Mouse (Mus musculus): ENCODE measurements around the gene Macf1.
"Not testable (repeated sequence)": the region's sequence is repeated elsewhere in the genome, so short reads cannot be mapped to it uniquely, and the experiment has no call there.

DNA sequence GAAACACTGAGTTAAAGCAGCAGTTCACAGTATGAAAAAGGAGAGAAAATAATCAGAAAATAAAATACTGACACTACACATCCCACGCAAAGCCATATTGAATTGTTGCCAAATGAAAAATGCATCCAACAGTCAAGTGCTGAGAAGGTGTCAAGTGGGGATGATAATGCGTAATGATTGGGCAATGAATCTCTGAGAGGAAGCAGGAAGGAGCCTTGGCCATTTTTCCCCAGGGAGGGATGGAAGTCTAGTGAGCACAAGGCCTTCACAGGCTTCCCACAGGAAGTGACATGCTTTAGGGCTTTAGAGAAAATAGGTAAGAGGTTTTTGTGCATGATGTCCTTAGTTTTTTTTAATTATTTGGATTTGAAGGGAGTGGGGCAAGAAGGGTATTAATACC is 237.9 kb downstream of the Macf1 start:
- not testable (repeated sequence) for TF ChIP-seq CTCF (conservative IDR thresholded peaks at IDR 0.05; ENCODE audit: low read length); POU5F1 (IDR thresholded peaks at IDR 0.05; ENCODE audit: borderline replicate concordance, low read length); NANOG (IDR thresholded peaks at IDR 0.05; ENCODE audit: borderline replicate concordance, low read length)

All from E14TG2a.4 (cell line).